Mouse (Mus musculus) lung, postnatal 25 days (tissue): ENCODE data around the gene Tmc8.
"Not testable (repeated sequence)": the region's sequence is repeated elsewhere in the genome, so short reads cannot be mapped to it uniquely, and the experiment has no call there.

Source experiments
- DNase-seq: peaks from one replicate; pipeline ENCODE4 v3.0.0; 2022; ENCODE audit warnings: low spot score

The Tmc8 gene

GRCm38 (mm10) chr11:117796954-117797353 is 15.1 kb downstream of the Tmc8 start:
- no peak for DNase-seq

GRCm38 (mm10) chr11:117797511-117798159 is 15.8 kb downstream of the Tmc8 start, which contains the start of gene 6030468B19Rik:
6030468B19Rik (plus strand) TSS chr11:117797660.
- DNase-seq, result no peak

- no peak for DNase-seq
Observed at GRCm38 (mm10) chr11:117798160-117798541, 16.3 kb downstream of the Tmc8 start.

- DNase-seq, result no peak
Observed at GRCm38 (mm10) chr11:117799174-117799573, 17.3 kb downstream of the Tmc8 start.

- no peak for DNase-seq
Observed at GRCm38 (mm10) chr11:117800038-117800437, 18.2 kb downstream of the Tmc8 start.

- DNase-seq, result no peak
Observed at GRCm38 (mm10) chr11:117801650-117802049, 19.8 kb downstream of the Tmc8 start.

- DNase-seq, result no peak
Observed at GRCm38 (mm10) chr11:117803166-117803688, 21.4 kb downstream of the Tmc8 start.

- DNase-seq, result no peak
Observed at GRCm38 (mm10) chr11:117806781-117807180, 24.9 kb downstream of the Tmc8 start.

- peak; percentile 68 for DNase-seq
Observed at GRCm38 (mm10) chr11:117809407-117810311, 27.8 kb downstream of the Tmc8 start, which contains the start of the genes Gm20708 and Syngr2. Gm20708 (plus strand) TSS chr11:117809668. Syngr2 (plus strand) TSS chr11:117809668.

- peak; percentile 91 for DNase-seq
Observed at GRCm38 (mm10) chr11:117810401-117811046, 28.6 kb downstream of the Tmc8 start.

- no peak for DNase-seq
Observed at GRCm38 (mm10) chr11:117813867-117814266, 32.0 kb downstream of the Tmc8 start.

- no peak for DNase-seq
Observed at GRCm38 (mm10) chr11:117814704-117815366, 33.0 kb downstream of the Tmc8 start.

- not testable (repeated sequence) for DNase-seq
Observed at GRCm38 (mm10) chr11:117815850-117816249, 34.0 kb downstream of the Tmc8 start.

GRCm38 (mm10) chr11:117816389-117816996 is 34.6 kb downstream of the Tmc8 start:
- DNase-seq, result no peak

GRCm38 (mm10) chr11:117819095-117819494 is 37.2 kb downstream of the Tmc8 start:
- DNase-seq, result no peak

GRCm38 (mm10) chr11:117820173-117820572 is 38.3 kb downstream of the Tmc8 start:
- no peak for DNase-seq

GRCm38 (mm10) chr11:117821868-117822267 is 40.0 kb downstream of the Tmc8 start:
- no peak for DNase-seq

- DNase-seq, result no peak
Observed at GRCm38 (mm10) chr11:117822728-117823241, 40.9 kb downstream of the Tmc8 start.

GRCm38 (mm10) chr11:117823411-117823810 is 41.5 kb downstream of the Tmc8 start:
- no peak for DNase-seq

- DNase-seq, result peak; percentile 85
Observed at GRCm38 (mm10) chr11:117824060-117824969, 42.4 kb downstream of the Tmc8 start.
